Mouse (Mus musculus): ENCODE results near the gene Olfr322.

- TF ChIP-seq POLR2A (IDR thresholded peaks at IDR 0.05; ENCODE audit: control insufficient read depth, extremely low read depth, insufficient read depth, low read length, poor library complexity), result no peak
- no peak for TF ChIP-seq CTCF (IDR thresholded peaks at IDR 0.05; ENCODE audit: borderline replicate concordance, control insufficient read depth, extremely low read depth, insufficient read depth, low read length, poor library complexity)
Measured at GRCm38 (mm10) chr11:58614526-58614925, 44.1 kb upstream of the Olfr322 start.

Measured in thymus, adult 2 months (tissue).